Mouse (Mus musculus): Measurements from ENCODE around the gene Cebpz.
A peak's percentile ranks its signal among the peaks of the same experiment; 100 is the strongest.

The Cebpz gene

GRCm38 (mm10) chr17:78936466-78937228, at the start of gene Cebpz, which contains the start of gene Ndufaf7:
Gene Cebpz, minus strand, starts transcription at chr17:78937066.
Gene Ndufaf7, plus strand, starts transcription at chr17:78937136.
- peak; percentile 95 to 96 for DNase-seq (ENCODE audit: low spot score in 2 of 2)

DNA sequence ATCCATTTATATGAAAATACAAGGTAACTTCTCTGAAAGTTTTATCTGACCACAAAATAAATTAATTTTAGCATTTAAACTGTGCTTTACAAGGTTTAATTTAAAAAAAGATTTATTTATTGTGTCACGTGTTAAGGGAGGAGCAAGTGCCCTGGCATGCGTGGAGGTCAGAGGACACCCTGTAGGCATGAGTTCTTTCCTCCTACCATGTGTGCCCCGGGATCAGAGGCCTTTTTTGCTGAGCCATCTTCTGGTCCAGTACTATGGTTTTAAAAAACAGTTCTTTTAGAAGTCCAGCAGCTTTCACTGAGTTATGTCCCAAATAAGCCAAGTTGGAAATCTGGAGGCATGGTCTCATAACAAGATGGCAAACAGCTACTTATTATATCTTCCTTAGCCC, 46.9 kb upstream of the Cebpz start:
- DNase-seq (ENCODE audit: low spot score in 2 of 2): no peak

GRCm38 (mm10) chr17:78983166-78983565, 46.3 kb upstream of the Cebpz start:
- no peak for DNase-seq (ENCODE audit: low spot score in 2 of 2)

DNA sequence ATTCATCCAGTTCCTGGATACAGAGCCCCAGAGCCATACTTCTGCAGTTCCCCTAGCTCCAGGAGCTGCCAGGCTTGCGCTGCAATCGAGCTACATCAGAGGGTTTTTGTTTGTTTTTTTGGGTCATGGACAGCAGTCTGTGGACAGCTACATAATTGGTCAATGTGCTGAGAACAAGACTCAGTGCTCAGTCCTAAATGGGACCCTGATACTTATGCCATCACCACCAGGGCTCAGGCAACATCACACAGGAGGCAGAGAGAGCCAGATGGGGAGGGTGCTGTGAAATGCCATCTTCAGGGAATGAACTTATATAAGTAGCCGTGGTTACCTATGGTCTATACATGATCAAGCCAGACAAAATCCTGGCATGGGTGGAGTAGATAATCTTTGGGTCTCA, 31.6 kb upstream of the Cebpz start:
- no peak for DNase-seq (ENCODE audit: low spot score in 2 of 2)

- DNase-seq (ENCODE audit: low spot score in 2 of 2): no peak
Measured at GRCm38 (mm10) chr17:78966092-78966883, 29.4 kb upstream of the Cebpz start.

GRCm38 (mm10) chr17:78964387-78964786, 27.5 kb upstream of the Cebpz start:
- peak in 1 of 2 experiments; percentile 29 for DNase-seq (ENCODE audit: low spot score in 2 of 2)

DNA sequence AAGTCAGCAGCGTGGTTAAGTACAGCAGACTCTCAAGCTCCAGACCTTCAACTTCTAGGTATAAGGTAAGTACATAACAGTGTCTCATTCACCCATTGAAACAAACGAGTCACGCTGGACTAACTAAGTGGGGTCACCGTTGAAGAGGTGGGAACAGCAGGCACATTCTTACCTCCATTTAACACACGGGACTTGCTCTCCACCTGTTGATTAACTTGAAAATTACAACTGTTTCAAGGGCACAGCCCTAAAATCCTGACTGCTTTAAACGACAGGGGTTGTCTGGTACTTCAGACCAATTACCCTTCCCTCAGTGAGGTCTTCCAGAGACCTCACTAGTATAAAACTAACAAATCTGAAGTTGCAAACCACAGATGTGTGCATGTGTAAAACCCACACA, 22.6 kb upstream of the Cebpz start:
- DNase-seq (ENCODE audit: low spot score in 2 of 2): no peak

DNA sequence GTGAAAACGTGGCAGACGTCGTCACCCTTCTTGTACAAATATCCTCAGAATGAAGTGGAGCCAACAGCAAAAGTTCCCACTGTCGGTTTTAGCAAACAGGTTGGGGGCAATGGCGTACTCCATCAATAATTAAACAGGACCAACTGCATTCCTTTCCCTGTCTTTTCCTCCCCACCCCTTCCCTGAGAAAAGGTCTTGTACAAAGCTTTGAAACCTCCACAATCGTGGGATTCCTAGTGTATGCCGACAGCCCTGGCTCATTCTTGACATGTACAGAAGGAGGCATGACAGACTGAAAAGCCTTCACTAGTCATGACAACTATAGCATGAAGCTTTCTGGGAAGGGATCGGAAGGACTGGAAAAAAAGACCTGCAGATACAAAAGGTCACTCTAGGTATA, 16.4 kb upstream of the Cebpz start:
- DNase-seq (ENCODE audit: low spot score in 2 of 2): no peak

GRCm38 (mm10) chr17:78952070-78952469, 15.2 kb upstream of the Cebpz start:
- DNase-seq (ENCODE audit: low spot score in 2 of 2): no peak

DNA sequence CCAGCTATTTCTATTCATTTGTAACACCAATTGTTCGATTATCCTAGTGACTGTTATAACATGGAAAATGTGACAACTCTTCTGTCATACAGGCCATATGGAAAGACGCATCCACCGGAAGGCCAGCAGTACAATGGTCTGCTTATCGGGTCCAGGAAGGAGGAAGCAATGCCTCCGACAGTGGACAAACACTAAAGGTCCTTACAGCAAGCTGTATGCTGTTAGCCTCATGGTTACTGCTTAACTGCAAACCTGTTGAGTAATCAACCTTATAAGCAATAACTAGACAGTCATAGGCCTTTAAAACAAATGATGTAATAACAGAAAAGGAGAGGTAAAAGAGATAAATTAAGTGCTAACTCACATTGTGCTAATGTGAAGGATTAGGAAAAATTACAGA, 14.4 kb upstream of the Cebpz start:
- DNase-seq (ENCODE audit: low spot score in 2 of 2): no peak

GRCm38 (mm10) chr17:78942579-78942978, 5.7 kb upstream of the Cebpz start:
- no peak for DNase-seq (ENCODE audit: low spot score in 2 of 2)

DNA sequence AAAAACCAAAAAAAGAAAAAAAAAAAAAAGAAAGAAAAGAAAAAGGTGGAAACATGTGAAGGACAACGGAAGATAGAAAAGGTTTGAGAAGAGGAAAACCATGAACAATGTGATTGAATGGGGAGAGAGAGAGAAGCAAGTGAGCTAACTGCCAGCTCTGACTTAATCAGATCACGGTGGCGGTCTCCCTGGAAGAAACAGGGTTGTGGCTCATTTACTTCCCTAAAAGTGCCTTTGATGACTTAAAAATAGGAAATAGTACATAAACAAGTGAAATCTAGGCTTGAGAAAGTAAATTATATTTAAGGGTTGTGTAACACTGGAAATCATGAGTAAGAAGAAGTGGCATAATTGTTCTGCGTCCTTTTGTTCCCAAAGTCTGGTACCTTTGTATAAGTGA, 2.1 kb upstream of the Cebpz start:
- no peak for DNase-seq (ENCODE audit: low spot score in 2 of 2)

- DNase-seq (ENCODE audit: low spot score in 2 of 2): no peak
Measured at GRCm38 (mm10) chr17:78937229-78937853, 475 bp upstream of the Cebpz start.

GRCm38 (mm10) chr17:78935857-78936256, 1.0 kb downstream of the Cebpz start:
- DNase-seq (ENCODE audit: low spot score in 2 of 2): no peak

DNA sequence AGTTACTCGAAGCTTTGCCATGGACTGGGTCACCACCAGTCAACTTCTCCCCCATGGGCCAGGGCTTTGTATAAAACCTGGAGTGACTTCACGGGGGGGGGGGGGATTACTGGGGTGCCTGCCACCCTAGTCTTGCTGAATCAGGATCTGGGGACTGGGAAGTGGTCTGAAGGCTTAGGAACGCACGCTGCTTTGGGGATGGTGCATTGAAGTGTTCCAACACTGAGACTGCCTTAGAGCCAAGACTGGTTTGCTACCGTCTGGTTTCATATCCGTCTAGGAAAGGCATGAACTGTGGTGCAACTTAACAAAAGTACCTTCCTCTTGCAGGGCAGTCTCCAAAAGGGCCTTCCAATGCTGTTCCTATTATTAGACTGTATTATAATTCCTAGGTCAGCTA, 19.2 kb downstream of the Cebpz start:
- peak in 1 of 2 experiments; percentile 12 for DNase-seq (ENCODE audit: low spot score in 2 of 2)

GRCm38 (mm10) chr17:78916899-78917298, 20.0 kb downstream of the Cebpz start:
- DNase-seq (ENCODE audit: low spot score in 2 of 2): no peak

GRCm38 (mm10) chr17:78916369-78916813, 20.5 kb downstream of the Cebpz start, which contains the start of gene Cebpzos:
Gene Cebpzos, plus strand, starts transcription at chr17:78916500.
- DNase-seq (ENCODE audit: low spot score in 2 of 2): peak; percentile 82 to 84

DNA sequence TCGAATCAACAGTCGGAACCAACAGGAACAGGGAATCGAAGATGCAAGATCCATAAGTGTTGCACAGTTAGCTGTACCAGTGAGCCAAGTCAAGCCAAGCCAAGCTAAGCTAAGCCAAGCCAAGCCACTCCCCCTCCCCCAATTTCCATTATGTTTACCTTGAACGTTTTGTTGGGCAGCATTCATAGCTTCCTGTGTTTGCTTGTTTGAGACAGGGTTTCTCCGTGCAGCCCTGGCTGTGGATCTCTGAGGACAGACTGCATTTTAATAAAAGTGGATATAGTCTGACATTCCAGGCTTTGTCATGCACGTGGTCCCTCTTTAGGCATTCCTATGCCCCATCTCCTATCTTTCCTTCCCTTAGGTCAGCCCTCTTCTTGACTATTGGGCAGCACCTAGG, 21.1 kb downstream of the Cebpz start:
- no peak for DNase-seq (ENCODE audit: low spot score in 2 of 2)

DNA sequence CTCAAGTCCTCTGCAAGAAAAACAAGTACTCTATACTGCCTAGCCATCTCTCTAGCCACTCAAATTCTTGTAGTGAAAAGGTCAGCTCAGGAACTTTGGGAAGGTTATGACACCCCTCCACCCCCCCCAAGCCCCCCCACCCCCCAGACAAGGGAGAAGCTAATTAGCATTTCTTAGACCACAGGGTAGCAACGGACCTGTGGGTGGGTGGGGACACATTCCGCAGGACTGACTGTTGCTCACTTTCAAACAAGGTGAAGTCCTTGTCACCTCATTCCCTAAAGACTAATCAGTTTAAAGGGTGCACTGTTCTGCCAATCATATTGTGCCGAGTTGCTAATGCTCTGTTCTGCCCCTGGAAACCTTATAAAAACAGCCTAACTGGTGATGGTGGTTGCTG, 22.9 kb downstream of the Cebpz start:
- no peak for DNase-seq (ENCODE audit: low spot score in 2 of 2)

GRCm38 (mm10) chr17:78912861-78913281, 24.0 kb downstream of the Cebpz start:
- no peak for DNase-seq (ENCODE audit: low spot score in 2 of 2)

- no peak for DNase-seq (ENCODE audit: low spot score in 2 of 2)
Measured at GRCm38 (mm10) chr17:78909374-78909773, 27.5 kb downstream of the Cebpz start.

DNA sequence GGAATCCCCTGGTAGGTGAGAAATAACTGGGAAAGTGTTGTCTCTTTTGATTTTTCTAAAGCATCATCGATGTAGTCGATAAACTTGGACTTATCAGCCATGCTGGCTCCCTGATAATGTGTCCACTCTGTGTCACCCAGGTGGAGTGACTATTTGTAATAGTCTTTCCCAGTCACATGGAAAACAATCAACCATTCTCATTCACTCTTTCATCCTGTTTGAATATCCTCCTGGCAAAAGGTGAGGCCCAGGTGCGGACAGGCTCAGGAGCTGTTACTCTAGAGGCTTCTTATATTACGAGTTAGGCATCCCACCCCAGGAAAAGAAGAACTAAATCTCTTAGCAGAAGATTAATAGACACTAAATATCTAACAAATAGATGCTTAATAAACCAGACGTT, 30.0 kb downstream of the Cebpz start, which contains the start of gene Sult6b1:
Gene Sult6b1 (minus strand): TSS at position 101 of the 400 bp plus-strand sequence.
- DNase-seq (ENCODE audit: low spot score in 2 of 2): no peak
